Mouse (Mus musculus) stomach, embryonic 14.5 days (tissue): ENCODE results near the gene Znhit6. TPM values are rescaled to one million over a fixed set of nuclear protein-coding genes. Genes with fewer than 3 reads are reported as not detected.

Source experiments
- ATAC-seq: fragments of 200-750 bp; cut with Nextera tagmentation; 2 replicates; pipeline ENCODE4 v1.8.0; 2017; ENCODE audit warnings: low read depth, moderate TSS enrichment; ENCODE audit not compliant: insufficient number of reproducible peaks, insufficient read depth, low FRiP score
- H3K27ac ChIP-seq: fragments of 300-500 bp; sonication (generic); 2 replicates; pipeline ENCODE4 v1.5.1; 2014; ENCODE audit warnings: mild to moderate bottlenecking, low read length, moderate library complexity, mixed read lengths
- H3K27me3 ChIP-seq: fragments of 300-500 bp; sonication (generic); 2 replicates; pipeline ENCODE4 v1.6.1; 2014; ENCODE audit warnings: low read length, control low read depth, mixed read lengths; ENCODE audit not compliant: control insufficient read depth, insufficient read depth
- H3K36me3 ChIP-seq: fragments of 300-500 bp; sonication (generic); 2 replicates; pipeline ENCODE4 v1.6.1; 2014; ENCODE audit warnings: mild to moderate bottlenecking, control low read depth, low read length, moderate library complexity, mixed read lengths; ENCODE audit not compliant: control insufficient read depth, insufficient read depth
- H3K4me1 ChIP-seq: fragments of 300-500 bp; sonication (generic); 2 replicates; pipeline ENCODE4 v1.6.1; 2014; ENCODE audit warnings: low read length, control low read depth, mixed read lengths; ENCODE audit not compliant: control insufficient read depth, insufficient read depth
- H3K4me2 ChIP-seq: fragments of 300-500 bp; sonication (generic); replicated peaks from 2 replicates; pipeline ENCODE4 v1.6.1; 2014; ENCODE audit warnings: low read depth, low read length, control low read depth
- H3K4me3 ChIP-seq: fragments of 300-500 bp; sonication (generic); 2 replicates; pipeline ENCODE4 v1.5.1; 2014; ENCODE audit warnings: low read depth, low read length, control low read depth
- H3K9ac ChIP-seq: fragments of 300-500 bp; sonication (generic); replicated peaks from 2 replicates; pipeline ENCODE4 v1.6.1; 2014; ENCODE audit warnings: low read depth, mild to moderate bottlenecking, control low read depth, low read length, moderate library complexity, mixed read lengths
- H3K9me3 ChIP-seq: fragments of 300-500 bp; sonication (generic); 2 replicates; pipeline ENCODE4 v1.6.1; 2016; ENCODE audit warnings: low read depth, low read length, control low read depth; ENCODE audit not compliant: control insufficient read depth
- WGBS: fragments of 180-500 bp; shearing (Covaris S2); extraction: QIAGEN DNeasy Blood & Tissue Kit; methylation state at CpG from one replicate; pipeline ENCODE4 v1.1.7; 2014; 5-methylcytosine and 5-hydroxymethylcytosine counted together
- polyA plus RNA-seq: library from polyadenylated mRNA; unstranded; fragments of >200 nt; fragmentation: Nextera tagmentation; extraction: Ambion mirVana; gene quantifications from 2 replicates; pipeline ENCODE4 v1.2.1, GENCODE M21; 2014

The Znhit6 gene
- polyA plus RNA-seq, 1 experiment from 2014 or later = 33.4 TPM

DNA sequence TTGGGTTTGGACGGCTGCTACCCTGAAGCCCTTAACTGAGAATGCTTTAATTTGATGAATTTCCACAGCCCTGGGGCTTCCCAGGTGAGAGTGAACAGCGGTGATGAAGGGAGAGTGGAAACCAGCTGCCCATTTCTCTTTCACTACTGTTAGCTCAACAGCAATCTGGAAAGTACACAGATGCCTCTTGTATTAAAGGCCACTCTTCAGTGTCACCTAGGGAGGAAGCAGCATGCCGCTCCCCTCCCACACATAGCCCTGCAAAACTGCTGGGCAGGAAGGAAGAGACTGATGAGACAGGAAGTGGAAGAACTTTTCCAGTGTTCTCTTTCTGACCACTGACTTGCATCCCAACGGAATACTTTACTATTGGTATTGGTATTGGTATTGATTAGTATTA, 37.2 kb downstream of the Znhit6 start:
- peak; percentile 12; the same call in 1 of the 2 replicates for ATAC-seq
- H3K9ac ChIP-seq = no peak overlapping the region
- no peaks in the 10 kb centered on the region for H3K27me3 ChIP-seq
- H3K4me2 ChIP-seq = no peak overlapping the region
- peaks cover 13% of the 10 kb centered on the region for H3K4me1 ChIP-seq
- H3K27ac ChIP-seq = no peak overlapping the region
- no peaks in the 10 kb centered on the region for H3K9me3 ChIP-seq
- no peaks in the 10 kb centered on the region for H3K36me3 ChIP-seq
- WGBS = 69% methylated on average over 4 of the region's 4 CpGs
- H3K4me3 ChIP-seq = no peak overlapping the region

DNA sequence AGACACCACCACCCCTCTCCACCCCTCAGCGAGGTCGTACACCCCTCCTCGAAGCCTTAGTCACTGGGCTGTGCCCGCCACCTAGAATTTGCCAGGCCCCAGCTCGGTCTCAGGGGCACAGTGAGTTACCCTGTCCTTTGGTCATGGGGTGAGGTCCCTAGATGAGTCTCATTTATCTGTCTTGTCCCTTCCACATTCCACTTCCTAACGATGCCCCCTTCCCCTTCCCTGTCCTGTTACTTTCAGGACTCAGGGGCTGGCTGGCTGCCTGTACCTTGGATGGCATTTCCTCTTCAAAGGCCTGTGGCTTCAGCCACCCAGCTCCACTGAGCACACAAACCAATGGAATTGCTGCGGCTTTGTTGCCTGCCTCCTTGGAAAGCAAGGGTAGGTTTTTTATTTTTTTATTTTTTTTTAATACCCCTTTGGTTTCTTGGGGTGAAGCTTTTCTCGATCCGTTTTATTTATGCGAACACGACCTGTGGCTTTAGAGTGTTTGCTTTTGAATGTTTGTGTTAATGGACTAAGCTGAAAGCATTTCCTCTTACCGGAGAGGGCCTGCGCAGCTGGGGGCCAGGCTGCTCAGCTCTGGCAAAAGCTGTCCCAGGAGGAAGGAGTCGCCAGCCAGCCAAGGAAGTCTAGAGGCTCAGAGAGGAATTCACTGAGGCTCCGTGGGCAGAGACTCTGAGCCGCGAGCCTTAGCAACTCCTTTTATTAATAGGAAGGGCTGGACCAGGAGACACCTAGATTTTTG, 38.5 kb downstream of the Znhit6 start:
- no peak; the same call in 1 of the 2 replicates for ATAC-seq
- Histone ChIP-seq H3K4me2 (no peak overlapping the region), H3K9me3 (no peaks in the 10 kb centered on the region), H3K36me3 (no peaks in the 10 kb centered on the region), H3K4me1 (peaks cover 13% of the 10 kb centered on the region), H3K27me3 (no peaks in the 10 kb centered on the region), H3K4me3 (no peak overlapping the region), H3K27ac (peak overlapping the region; percentile 3; the same call in 1 of the 2 replicates), H3K9ac (no peak overlapping the region)
- 11% methylated on average over 17 of the region's 17 CpGs for WGBS

DNA sequence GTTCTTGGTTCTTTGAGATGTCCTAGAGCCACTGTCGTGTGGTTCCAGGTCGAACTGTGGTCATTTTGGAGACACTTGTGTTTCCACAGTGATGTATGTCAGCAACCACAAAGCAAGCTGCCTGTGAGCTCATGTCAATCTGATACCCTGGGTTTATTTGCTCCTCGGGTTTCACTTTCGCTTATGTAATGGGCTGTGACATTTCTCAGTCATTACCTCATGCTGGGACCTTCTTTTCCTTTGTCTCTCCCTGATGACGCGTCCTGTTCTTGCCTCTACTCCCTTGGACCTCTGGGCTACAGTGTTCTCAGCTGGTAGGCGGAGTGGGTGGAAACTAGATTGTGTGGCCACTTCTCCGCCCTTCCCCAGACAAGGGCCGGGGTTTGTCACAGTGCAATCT, 42.3 kb downstream of the Znhit6 start:
- H3K4me2 ChIP-seq = no peak overlapping the region
- H3K4me1 ChIP-seq = peaks cover 13% of the 10 kb centered on the region
- no peak overlapping the region for H3K4me3 ChIP-seq
- no peak overlapping the region for H3K9ac ChIP-seq
- no peaks in the 10 kb centered on the region for H3K9me3 ChIP-seq
- ATAC-seq = no peak
- no peaks in the 10 kb centered on the region for H3K36me3 ChIP-seq
- no peaks in the 10 kb centered on the region for H3K27me3 ChIP-seq
- no peak overlapping the region for H3K27ac ChIP-seq
- WGBS = 70% methylated on average over 9 of the region's 9 CpGs

DNA sequence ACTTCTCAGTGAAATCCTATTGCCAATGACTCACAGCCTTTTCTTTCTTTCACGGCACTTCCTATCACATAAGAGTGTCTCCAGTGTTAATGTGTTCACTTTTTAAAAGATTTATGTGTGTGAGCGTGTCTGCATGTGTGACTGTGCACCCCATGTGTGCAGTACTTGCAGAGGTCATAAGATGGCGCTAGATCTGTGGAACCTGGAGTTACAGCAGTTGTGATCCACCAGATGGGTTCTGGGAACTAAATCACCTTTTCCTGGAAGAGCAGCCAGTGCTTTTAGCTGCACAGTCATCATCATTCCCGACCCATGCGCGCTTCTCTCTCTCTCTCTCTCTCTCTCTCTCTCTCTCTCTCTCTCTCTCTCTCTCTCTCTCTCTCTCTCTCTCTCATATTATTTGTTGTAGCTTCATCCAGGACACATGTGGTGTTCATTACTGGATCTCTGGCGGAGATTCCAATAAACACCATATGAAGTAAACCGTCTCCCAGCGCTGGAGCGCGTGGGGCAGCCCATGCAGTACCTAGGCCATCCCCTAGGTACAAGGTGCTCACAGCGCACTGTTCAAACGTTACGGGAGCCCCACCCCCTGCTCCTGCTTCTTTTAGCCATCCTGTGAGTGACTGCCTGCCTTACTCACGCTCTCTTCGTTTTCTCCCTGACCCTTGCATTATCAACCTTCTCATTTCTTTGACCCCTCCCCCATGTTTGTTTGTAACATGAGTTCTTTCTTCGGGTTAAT, 43.8 kb downstream of the Znhit6 start:
- ATAC-seq = no peak
- WGBS = 86% methylated on average over 17 of the region's 17 CpGs
- Histone ChIP-seq H3K4me1 (peaks cover 5% of the 10 kb centered on the region; the same call in 1 of the 2 replicates), H3K4me3 (no peak overlapping the region), H3K27ac (no peak overlapping the region), H3K9ac (no peak overlapping the region), H3K27me3 (no peaks in the 10 kb centered on the region), H3K9me3 (no peaks in the 10 kb centered on the region), H3K36me3 (no peaks in the 10 kb centered on the region), H3K4me2 (no peak overlapping the region)

DNA sequence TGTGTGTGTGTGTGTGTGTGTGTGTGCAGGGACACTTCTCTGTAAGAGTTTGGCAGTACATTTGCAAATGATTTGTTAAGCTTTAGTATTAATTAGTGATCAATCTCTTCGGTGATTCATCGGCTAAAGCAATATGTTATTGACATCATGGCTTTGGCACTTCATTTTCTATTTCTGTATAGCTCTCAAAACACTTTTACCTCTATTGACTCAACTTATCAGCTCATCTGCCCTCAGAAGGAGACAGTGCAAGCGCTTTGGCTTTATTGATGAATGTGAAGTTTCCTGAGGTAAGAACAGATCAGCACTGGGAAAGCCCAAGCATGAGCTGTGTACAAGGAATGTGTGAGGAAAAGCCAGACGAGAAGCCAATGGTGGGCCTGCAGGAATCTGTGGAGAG, 45.2 kb downstream of the Znhit6 start:
- Histone ChIP-seq H3K4me2 (no peak overlapping the region), H3K4me3 (no peak overlapping the region), H3K4me1 (no peaks in the 10 kb centered on the region), H3K36me3 (no peaks in the 10 kb centered on the region), H3K27me3 (no peaks in the 10 kb centered on the region), H3K9ac (no peak overlapping the region), H3K27ac (no peak overlapping the region), H3K9me3 (no peaks in the 10 kb centered on the region)
- 67% methylated on average over 4 of the region's 4 CpGs for WGBS
- no peak for ATAC-seq

DNA sequence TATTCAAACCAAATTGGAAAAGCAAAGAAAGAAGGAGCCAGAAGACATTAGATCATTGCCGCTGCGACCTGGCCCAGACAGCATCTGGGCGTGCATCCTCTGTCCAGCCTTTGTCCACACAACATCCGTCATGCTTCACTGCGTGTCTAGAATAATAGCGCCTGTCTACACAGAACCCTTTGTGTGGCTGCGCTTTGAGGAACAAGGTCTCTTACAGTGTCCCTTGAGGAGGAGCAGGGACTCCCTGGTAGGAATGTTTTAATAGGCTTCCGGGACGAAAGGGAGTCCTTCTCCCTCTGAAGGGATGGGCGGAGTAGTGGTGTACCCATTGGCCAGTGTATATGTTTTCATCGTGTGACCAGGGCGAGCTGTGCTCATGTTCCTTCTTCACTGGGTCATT, 47.0 kb downstream of the Znhit6 start:
- no peak overlapping the region for H3K9ac ChIP-seq
- H3K9me3 ChIP-seq = no peaks in the 10 kb centered on the region
- no peak overlapping the region for H3K4me3 ChIP-seq
- WGBS = 78% methylated on average over 12 of the region's 12 CpGs
- no peak overlapping the region for H3K4me2 ChIP-seq
- no peaks in the 10 kb centered on the region for H3K27me3 ChIP-seq
- H3K4me1 ChIP-seq = no peaks in the 10 kb centered on the region
- no peaks in the 10 kb centered on the region for H3K36me3 ChIP-seq
- H3K27ac ChIP-seq = no peak overlapping the region
- no peak for ATAC-seq

DNA sequence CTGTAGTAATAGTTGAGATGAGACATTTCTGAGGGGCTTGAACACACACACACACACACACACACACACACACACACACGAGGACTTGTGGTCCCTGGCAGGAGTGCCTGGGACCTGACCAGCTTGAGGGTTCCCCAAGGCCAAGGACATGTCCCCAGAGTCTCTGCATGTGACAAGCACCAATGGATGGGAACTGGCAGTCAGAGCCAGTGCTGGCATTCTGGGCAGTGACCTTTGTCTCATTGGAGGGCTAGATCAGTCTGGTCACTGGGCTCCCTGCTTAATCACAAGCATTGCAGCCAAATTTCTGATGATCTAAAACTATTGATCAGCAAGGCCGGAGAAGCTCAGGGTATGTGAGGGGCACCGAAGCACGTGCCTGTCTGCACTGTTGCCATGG, 48.8 kb downstream of the Znhit6 start:
- H3K27ac ChIP-seq = no peak overlapping the region
- H3K4me1 ChIP-seq = no peaks in the 10 kb centered on the region; the same call in 1 of the 2 replicates
- WGBS = 83% methylated on average over 4 of the region's 4 CpGs
- no peaks in the 10 kb centered on the region for H3K9me3 ChIP-seq
- no peak overlapping the region for H3K4me2 ChIP-seq
- ATAC-seq = no peak
- no peaks in the 10 kb centered on the region for H3K27me3 ChIP-seq
- no peaks in the 10 kb centered on the region for H3K36me3 ChIP-seq
- no peak overlapping the region for H3K4me3 ChIP-seq
- no peak overlapping the region for H3K9ac ChIP-seq

DNA sequence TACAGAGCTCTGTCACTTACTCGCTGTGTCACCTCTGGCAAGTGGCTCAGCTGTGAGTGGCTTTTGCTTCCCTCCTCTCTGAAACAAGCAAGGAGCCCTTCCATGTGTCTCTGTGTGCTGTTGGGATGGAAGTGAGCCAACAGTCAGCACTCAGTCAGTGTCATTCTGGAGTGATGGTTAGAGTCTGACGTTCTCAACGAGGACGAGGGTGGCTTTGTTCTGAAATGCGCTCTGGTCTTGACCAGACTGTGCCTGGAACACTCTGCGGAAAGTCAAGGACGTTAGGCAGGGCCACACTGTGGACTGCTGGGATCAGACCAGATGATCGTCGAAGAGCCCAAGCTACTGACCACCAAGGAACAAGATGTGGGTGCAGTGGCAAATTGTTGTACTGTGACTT, 49.5 kb downstream of the Znhit6 start:
- no peak overlapping the region for H3K4me2 ChIP-seq
- H3K36me3 ChIP-seq = no peaks in the 10 kb centered on the region
- H3K9ac ChIP-seq = no peak overlapping the region
- no peak overlapping the region for H3K4me3 ChIP-seq
- H3K27me3 ChIP-seq = no peaks in the 10 kb centered on the region
- no peaks in the 10 kb centered on the region; the same call in 1 of the 2 replicates for H3K4me1 ChIP-seq
- H3K9me3 ChIP-seq = no peaks in the 10 kb centered on the region
- H3K27ac ChIP-seq = no peak overlapping the region
- WGBS = 80% methylated on average over 9 of the region's 9 CpGs
- ATAC-seq = no peak
